Mouse (Mus musculus) CD4-positive helper T cell, adult 2 months (primary cell): ENCODE results near the gene Cdh12.
"Not testable (repeated sequence)": the region's sequence is repeated elsewhere in the genome, so short reads cannot be mapped to it uniquely, and the experiment has no call there.

ENCODE experiments used
- DNase-seq: peaks from one replicate; pipeline ENCODE4 v3.0.0-alpha.2; 2012; ENCODE audit warnings: low read depth, missing footprints, low spot score

The Cdh12 gene

GRCm38 (mm10) chr15:21092824-21093223, 643.8 kb downstream of the Cdh12 start:
- DNase-seq, result no peak

- DNase-seq, result no peak
Measured at GRCm38 (mm10) chr15:21109009-21109841, 660.2 kb downstream of the Cdh12 start.

DNA sequence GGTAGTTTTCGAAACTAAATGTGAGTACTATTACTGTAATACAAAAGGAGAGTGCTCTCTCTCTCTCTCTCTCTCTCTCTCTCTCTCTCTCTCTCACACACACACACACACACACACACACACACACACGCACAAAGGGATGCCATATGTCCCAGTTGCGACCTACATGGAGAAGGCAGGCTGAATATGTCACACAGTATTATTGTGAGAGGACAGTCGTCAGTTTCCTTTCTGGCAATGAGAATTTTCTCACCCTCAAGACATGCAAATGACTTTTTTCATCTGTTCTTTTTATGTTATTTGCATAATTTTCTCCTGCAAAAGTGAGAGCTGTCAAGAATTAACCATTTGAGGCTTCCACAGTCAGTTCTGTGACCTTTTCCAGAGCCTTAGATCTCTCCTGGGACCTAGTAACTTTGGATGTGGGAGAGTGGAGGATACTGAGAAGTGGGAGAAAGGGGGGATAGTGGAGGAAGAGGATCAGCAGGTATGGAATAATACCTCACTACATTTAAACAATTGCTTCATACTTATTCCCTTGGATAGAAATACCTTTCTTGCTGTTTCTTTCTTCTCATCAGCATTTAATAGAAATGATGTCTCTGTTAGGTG, 660.9 kb downstream of the Cdh12 start:
- DNase-seq, result no peak

DNA sequence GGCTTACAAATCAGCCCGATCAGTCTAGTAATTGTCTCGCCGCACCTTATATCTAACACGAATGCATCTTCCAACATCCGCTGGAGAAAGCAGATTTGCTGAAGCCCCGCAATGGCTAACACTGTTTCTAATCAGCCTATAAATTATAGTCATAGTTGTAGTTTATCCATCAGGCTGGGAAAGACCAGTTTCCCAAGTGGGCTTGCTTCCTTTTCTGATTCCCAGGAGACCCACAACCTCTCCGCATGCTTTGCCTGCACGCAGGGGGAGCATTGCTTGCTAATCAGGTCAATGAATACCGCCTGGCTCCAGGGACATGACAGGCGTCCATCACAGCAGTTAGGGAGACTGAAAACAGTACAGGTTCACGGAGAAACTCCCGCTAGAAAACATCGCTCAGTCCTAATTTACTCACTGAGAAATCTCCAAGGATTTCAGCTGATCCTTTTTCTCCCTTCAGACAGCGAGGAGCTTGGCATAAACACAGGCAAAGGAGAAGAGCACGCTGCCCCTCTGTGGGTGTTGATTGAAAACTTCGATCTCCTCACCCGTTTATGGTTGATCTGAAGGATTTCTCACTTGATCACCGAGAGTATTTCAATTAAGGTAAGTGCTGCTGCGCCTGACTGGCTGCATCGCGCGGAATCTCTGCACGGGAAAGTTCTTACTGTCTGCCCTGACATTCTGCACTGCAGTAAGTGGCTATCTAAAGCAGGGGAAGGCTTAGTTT, 662.0 kb downstream of the Cdh12 start:
- DNase-seq, result no peak

DNA sequence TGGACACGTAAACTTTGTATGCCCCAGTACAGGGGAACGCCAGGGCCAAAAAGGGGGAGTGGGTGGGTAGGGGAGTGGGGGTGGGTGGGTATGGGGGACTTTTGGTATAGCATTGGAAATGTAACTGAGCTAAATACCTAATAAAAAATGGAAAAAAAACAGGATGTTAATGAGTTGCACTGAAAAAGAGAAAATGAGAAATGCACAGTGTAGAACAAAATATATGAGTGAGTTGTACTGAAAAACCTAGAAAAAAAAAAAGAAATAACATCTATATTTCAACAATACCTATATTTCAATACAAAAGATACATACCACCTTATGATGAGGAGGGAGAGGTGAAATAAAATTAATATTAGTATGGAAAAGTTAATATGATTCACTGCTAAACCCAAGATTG, 665.7 kb downstream of the Cdh12 start:
- DNase-seq, result not testable (repeated sequence)

DNA sequence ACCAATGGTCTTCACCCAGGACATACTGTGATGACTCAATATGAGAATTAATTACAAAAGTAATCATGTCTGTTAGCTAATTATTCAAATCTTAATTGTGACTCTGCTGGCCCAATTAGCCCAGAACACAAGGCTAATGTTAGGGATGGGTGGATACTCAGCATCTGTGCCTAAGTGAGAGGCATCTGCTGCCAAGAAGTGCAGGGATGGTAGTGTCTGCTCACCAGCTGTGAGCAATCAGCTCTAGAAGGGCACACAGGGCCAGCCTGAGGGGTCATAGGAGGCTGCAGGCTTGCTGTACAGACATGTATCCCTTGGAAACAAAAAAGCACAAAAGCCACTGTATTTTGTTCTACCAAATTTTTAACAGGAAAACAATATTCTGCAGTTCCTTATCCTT, 681.6 kb downstream of the Cdh12 start:
- no peak for DNase-seq

DNA sequence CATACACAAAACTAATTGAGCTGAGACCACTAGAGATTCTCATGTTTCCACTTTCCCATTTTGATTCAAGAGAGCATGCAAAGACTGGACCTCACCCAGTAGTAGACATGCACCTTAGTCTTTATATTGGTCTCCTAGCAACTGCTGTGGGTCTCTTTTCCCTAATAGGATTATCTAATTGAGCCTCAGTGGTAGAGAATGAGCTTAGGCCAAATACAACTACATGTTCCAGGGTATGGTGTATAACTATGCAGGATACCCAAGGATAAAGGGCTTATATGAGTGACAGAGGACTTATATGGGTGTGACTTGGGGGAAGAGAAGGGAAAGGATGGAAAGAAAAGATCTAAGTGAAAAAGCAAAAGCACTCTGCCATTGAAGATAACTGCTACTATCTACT, 683.9 kb downstream of the Cdh12 start:
- DNase-seq, result no peak

DNA sequence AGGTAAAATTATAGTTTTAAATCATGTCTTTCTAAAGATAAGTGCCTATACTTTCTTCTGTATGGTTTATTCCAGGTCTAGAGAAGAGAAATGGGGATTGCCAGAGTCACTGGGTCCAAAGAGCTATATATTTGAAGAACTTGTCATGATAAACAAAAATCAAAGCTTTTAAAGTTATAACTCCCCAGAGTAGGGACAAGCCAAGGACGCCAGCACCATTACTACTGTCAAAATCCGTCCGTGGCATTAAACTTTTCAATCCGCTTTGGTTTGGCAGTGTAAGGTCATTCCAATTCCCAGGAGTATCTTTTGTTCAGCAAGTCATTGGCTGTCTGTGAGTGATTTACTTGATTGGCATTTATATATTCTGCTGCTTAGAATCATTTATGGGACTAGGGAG, 697.8 kb downstream of the Cdh12 start:
- no peak for DNase-seq

GRCm38 (mm10) chr15:21153602-21154001, 704.5 kb downstream of the Cdh12 start:
- DNase-seq, result no peak

DNA sequence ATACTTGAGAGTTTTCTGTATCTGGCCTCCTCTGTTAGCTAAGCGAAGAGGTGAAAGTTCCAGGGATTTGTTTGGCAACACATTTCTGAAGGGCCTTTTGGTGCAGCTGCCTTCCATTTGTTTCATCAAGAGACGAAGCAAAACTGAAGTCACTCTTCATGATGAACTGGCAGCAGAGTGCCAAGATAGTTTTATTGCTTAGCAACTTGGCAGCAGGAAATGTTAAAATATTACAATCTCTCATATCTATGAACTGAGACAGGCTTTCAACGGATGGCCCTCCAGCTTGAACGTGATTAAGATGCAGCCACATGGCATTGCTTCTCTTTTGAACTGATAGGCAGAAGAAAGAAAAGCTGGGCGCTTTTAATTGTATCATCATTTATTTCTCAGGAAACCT, 730.7 kb downstream of the Cdh12 start:
- DNase-seq, result no peak

GRCm38 (mm10) chr15:21180191-21180590, 731.1 kb downstream of the Cdh12 start:
- DNase-seq, result no peak

- no peak for DNase-seq
Measured at GRCm38 (mm10) chr15:21185799-21186198, 736.7 kb downstream of the Cdh12 start.

DNA sequence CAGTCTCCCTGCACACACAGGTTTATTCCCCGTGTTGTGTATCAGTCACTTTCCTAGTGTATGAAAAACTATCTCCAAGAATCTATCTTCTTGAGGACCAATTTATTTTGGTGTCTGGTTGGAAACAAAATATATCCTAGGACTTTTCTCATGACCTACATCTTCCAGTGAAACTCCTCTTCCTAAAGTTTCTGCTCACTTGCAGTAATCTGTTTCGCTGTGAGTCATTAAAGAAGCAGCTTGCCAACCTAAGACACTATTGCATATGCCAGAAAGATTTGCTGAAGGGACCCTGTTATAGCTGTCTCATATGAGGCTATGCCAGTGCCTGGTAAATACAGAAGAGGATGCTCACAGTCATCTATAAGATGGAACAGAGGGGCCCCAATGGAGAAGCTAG, 761.0 kb downstream of the Cdh12 start:
- not testable (repeated sequence) for DNase-seq

DNA sequence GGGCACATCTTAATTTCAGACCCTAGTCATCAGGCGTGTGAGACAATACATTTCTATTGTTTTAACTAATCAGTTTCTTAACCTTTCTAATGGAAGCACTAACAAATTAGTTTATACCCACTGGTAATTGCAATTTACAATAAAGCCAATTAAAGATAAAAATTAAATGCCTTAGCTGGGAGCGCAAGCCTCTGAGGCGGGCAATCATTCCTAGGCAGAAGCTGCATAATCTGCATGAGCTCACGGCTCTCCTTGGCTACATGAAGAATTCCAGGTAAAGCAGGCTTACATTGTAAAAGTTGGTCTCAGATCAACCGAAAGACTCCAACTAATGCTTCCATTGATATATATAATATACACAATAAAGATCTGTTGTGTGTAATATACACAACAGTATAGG, 773.9 kb downstream of the Cdh12 start:
- no peak for DNase-seq

DNA sequence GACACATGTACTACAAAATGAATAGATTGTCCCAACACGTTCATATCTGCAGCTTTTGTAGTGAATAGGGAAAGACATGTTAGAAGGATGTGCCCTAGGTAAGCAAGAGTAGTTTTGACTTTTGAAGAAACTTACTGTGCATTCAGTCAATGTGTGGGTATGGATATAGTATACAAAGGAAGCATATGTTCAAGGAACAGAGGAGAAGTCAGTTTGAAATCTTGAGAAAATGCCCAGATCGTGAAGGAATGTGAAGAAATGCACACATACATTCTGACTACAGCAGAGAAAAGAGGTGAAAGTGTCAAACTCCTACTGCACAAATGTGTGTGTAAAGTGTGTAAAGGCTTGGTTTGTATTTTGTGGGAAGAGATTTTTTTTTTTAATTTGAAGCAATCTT, 812.3 kb downstream of the Cdh12 start:
- DNase-seq, result no peak

- no peak for DNase-seq
Measured at GRCm38 (mm10) chr15:21269856-21270255, 820.8 kb downstream of the Cdh12 start.

GRCm38 (mm10) chr15:21297051-21297450, 848.0 kb downstream of the Cdh12 start:
- no peak for DNase-seq

- no peak for DNase-seq
Measured at GRCm38 (mm10) chr15:21315457-21315856, 866.4 kb downstream of the Cdh12 start.

DNA sequence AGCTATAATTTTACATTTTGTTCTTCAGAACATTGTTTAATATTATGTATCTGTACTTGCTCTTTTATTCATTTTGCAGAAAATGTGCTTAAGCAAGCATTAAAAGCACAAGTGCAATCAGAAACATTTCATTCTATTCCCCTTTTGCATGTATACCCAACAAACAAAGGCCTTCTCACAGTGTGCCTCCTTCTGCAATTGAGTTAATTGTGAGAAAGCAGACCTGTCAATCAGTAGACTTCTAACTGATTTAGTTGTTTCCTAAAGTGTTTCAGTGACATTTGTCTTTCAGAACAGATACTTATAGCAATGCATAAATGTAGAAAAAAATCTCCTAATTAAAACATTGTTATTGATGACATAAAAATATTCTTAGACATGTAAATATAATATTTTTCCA, 894.8 kb downstream of the Cdh12 start:
- no peak for DNase-seq

DNA sequence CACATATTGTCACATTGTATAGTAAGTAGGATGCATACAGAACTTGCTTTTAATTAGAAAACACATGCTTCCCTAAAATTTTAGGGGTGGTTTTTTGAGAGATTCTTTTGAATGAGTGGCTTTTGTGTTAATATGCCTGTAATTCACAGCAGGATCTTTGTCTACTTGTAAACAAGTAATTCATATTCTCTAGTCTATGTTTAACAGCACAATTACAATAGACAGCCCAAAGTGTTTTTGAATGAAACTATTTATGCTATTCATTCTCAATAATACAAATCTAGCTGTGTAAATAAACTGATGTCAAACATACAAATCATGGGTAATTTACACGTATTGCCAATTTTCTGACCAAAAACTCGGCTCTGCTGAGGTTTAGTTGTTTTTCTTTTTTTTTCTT, 895.3 kb downstream of the Cdh12 start:
- DNase-seq, result no peak

DNA sequence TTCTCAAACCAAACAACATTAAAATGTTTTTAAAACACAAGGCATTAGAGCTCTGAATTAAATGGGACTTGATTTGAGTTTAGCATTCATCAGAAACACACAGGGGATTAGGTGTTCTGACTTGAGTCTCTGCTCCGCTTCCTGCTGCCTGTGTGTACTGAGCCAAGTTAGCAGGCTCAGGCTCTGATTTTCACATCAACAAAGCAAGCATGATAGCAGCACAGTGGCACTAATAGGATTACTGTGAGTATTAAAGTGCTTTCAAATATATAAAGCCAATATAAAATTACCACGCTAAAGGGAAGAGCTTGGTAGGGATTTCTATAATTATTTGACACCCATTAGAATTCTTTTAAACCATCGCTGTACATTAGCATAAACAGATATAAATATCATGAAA, 895.7 kb downstream of the Cdh12 start:
- no peak for DNase-seq

- no peak for DNase-seq
Measured at GRCm38 (mm10) chr15:21355356-21356101, 906.5 kb downstream of the Cdh12 start.
